15 mouse cellular contexts compared by ENCODE assay signal in genomic region chr2:13750089-13750488, GRCm38 (mm10). TPM values are rescaled to one million over a fixed set of nuclear protein-coding genes. Genes with fewer than 3 reads are reported as not detected.
A peak's percentile ranks its signal among the peaks of the same experiment; 100 is the strongest.
DNase-seq lines count a peak whose midpoint lies in the region; ATAC-seq and TF ChIP-seq lines count a peak whose summit lies in the region.
"Had no signal": no experiment of that assay in that cellular context is flagged by ENCODE, and none has a peak within 500 bp of the region (broad histone marks: within the 10 kb centered on the region; RNA-seq: fewer than 3 reads in every experiment).

No protein-coding gene starts in this region.

- H3K9ac ChIP-seq in heart, adult 2 months (ENCODE audit: low read depth, low read length), result no peak overlapping the region
- H3K9ac ChIP-seq in heart, embryonic 12.5 days, result no peak overlapping the region
- H3K9ac ChIP-seq in heart, embryonic 14.5 days (ENCODE audit: low read length), result no peak overlapping the region
- H3K9ac ChIP-seq: embryonic facial prominence, embryonic 12.5 days; liver, embryonic 13.5 days; midbrain, embryonic 15.5 days had no signal

- H3K4me1 ChIP-seq in heart, adult 2 months (ENCODE audit: control insufficient read depth, insufficient read depth, low read length), result peaks cover 3% of the 10 kb centered on the region; the same call in 1 of the 2 replicates
- no peaks in the 10 kb centered on the region for H3K4me1 ChIP-seq in heart, embryonic 12.5 days (replicated peaks)
- no peaks in the 10 kb centered on the region; the same call in none of the 2 replicates for H3K4me1 ChIP-seq in lung, adult 2 months (ENCODE audit: control insufficient read depth, insufficient read depth, low read length)
- H3K4me1 ChIP-seq in heart, embryonic 14.5 days (ENCODE audit: control insufficient read depth in 2 of 2, insufficient read depth in 2 of 2, low read length in 2 of 2), result no peaks in the 10 kb centered on the region
- no peaks in the 10 kb centered on the region for H3K4me1 ChIP-seq in forebrain, embryonic 10.5 days
- H3K4me1 ChIP-seq: embryonic facial prominence, embryonic 12.5 days; limb, embryonic 10.5 days; liver, embryonic 13.5 days; midbrain, embryonic 15.5 days had no signal

- 34% methylated on average over 1 of the region's 1 CpGs for WGBS in heart, adult 2 months
- 32% methylated on average over 1 of the region's 1 CpGs for WGBS in heart, embryonic 12.5 days
- WGBS in lung, adult 2 months, result 16% methylated on average over 1 of the region's 1 CpGs
- WGBS in heart, embryonic 14.5 days, result 48% methylated on average over 1 of the region's 1 CpGs
- 87% methylated on average over 1 of the region's 1 CpGs for WGBS in forebrain, embryonic 10.5 days

- peak overlapping the region; percentile 70 for H3K27ac ChIP-seq in heart, adult 2 months
- no peak overlapping the region for H3K27ac ChIP-seq in heart, embryonic 12.5 days (ENCODE audit: poor library complexity, severe bottlenecking)
- H3K27ac ChIP-seq in heart, embryonic 14.5 days (replicated peaks in 1 of 2; ENCODE audit: control insufficient read depth in 1 of 2, insufficient read depth in 1 of 2, low read depth in 2 of 2, low read length in 2 of 2), result peak overlapping the region; percentile 21 to 58; a peak in 3 of 4 replicates
- no peak overlapping the region for H3K27ac ChIP-seq in forebrain, embryonic 10.5 days
- no peak overlapping the region for H3K27ac ChIP-seq in left cerebral cortex, adult 2 months
- H3K27ac ChIP-seq: embryonic facial prominence, embryonic 12.5 days; hindbrain, postnatal 0 days; limb, embryonic 10.5 days; liver, embryonic 13.5 days; midbrain, embryonic 15.5 days had no signal

- H3K9me3 ChIP-seq in heart, embryonic 12.5 days (replicated peaks), result no peaks in the 10 kb centered on the region
- H3K9me3 ChIP-seq in heart, embryonic 14.5 days (ENCODE audit: control insufficient read depth, low read length), result no peaks in the 10 kb centered on the region
- no peaks in the 10 kb centered on the region for H3K9me3 ChIP-seq in forebrain, embryonic 10.5 days
- H3K9me3 ChIP-seq: embryonic facial prominence, embryonic 12.5 days; limb, embryonic 10.5 days; liver, embryonic 13.5 days; midbrain, embryonic 15.5 days had no signal

- no peaks in the 10 kb centered on the region for H3K79me2 ChIP-seq in heart, adult 2 months (replicated peaks; ENCODE audit: control insufficient read depth, insufficient read depth, low read length)

- peak in 1 of 2 experiments; percentile 22 for DNase-seq in heart, adult 2 months
- peak; percentile 37 for DNase-seq in lung, postnatal 10 days
- DNase-seq in lung, adult 2 months, result no peak
- peak; percentile 2 for DNase-seq in lung, postnatal 25 days (ENCODE audit: low spot score)
- DNase-seq in forebrain, embryonic 10.5 days (ENCODE audit: extremely low spot score, low spot score), result no peak
- no peak for DNase-seq in left cerebral cortex, adult 2 months (ENCODE audit: extremely low spot score in 1 of 2, low spot score in 2 of 2)
- DNase-seq: cerebellum, adult 11-12 months; liver, embryonic 13.5 days; right cerebral cortex, postnatal 4 days had no signal

- no peak overlapping the region for H3K4me2 ChIP-seq in heart, embryonic 12.5 days
- no peak overlapping the region for H3K4me2 ChIP-seq in heart, embryonic 14.5 days (ENCODE audit: low read length)
- H3K4me2 ChIP-seq: embryonic facial prominence, embryonic 12.5 days; liver, embryonic 13.5 days; midbrain, embryonic 15.5 days had no signal

- no peak for ATAC-seq in heart, embryonic 12.5 days (ENCODE audit: insufficient number of reproducible peaks, low FRiP score)
- ATAC-seq in heart, embryonic 14.5 days (ENCODE audit: insufficient number of reproducible peaks, insufficient read depth, low FRiP score, low read depth), result no peak; the same call in 1 of the 2 replicates
- ATAC-seq: hindbrain, postnatal 0 days; midbrain, embryonic 15.5 days had no signal

- TF ChIP-seq CTCF in heart, adult 2 months (IDR thresholded peaks at IDR 0.05), result no peak
- no peak for TF ChIP-seq CTCF in lung, adult 2 months (IDR thresholded peaks at IDR 0.05; ENCODE audit: insufficient read depth, low read length)
- TF ChIP-seq CTCF in left cerebral cortex, adult 2 months (IDR thresholded peaks at IDR 0.05), result no peak

- no peaks in the 10 kb centered on the region for H3K27me3 ChIP-seq in heart, adult 2 months (ENCODE audit: control insufficient read depth, insufficient read depth, low read length)
- no peaks in the 10 kb centered on the region for H3K27me3 ChIP-seq in heart, embryonic 12.5 days (replicated peaks)
- no peaks in the 10 kb centered on the region for H3K27me3 ChIP-seq in heart, embryonic 14.5 days (ENCODE audit: control insufficient read depth, insufficient read depth, low read length)
- no peaks in the 10 kb centered on the region for H3K27me3 ChIP-seq in forebrain, embryonic 10.5 days (ENCODE audit: poor library complexity, severe bottlenecking)
- H3K27me3 ChIP-seq: embryonic facial prominence, embryonic 12.5 days; liver, embryonic 13.5 days; midbrain, embryonic 15.5 days had no signal

- intact Hi-C loops in heart, adult 2 months (cut with DNase I), result loop anchor here (5.0 kb wide), 1 partner anchor 42 kb away; the partner anchor contains the start of gene St8sia6
- intact Hi-C loops in left cerebral cortex, adult 2 months (cut with DNase I), result no loop called here

- TF ChIP-seq EP300 in heart, adult 2 months (IDR thresholded peaks at IDR 0.05; ENCODE audit: insufficient read depth, low read depth, low read length), result 0 out of 2 replicates have a peak, but pooled peaks have one; percentile 22

- TF ChIP-seq POLR2A in heart, adult 2 months (IDR thresholded peaks at IDR 0.05; ENCODE audit: insufficient read depth, low read depth, low read length), result no peak
- no peak for TF ChIP-seq POLR2A in lung, adult 2 months (IDR thresholded peaks at IDR 0.05; ENCODE audit: borderline replicate concordance, extremely low read depth, low read depth, low read length)

- peaks cover 6% of the 10 kb centered on the region for H3K36me3 ChIP-seq in heart, adult 2 months (ENCODE audit: control insufficient read depth, insufficient read depth, low read length)
- no peaks in the 10 kb centered on the region for H3K36me3 ChIP-seq in heart, embryonic 12.5 days
- H3K36me3 ChIP-seq in heart, embryonic 14.5 days (ENCODE audit: control insufficient read depth, insufficient read depth, low read length), result no peaks in the 10 kb centered on the region
- H3K36me3 ChIP-seq in forebrain, embryonic 10.5 days (replicated peaks), result no peaks in the 10 kb centered on the region
- H3K36me3 ChIP-seq: embryonic facial prominence, embryonic 12.5 days; limb, embryonic 10.5 days; liver, embryonic 13.5 days; midbrain, embryonic 15.5 days had no signal

- H3K4me3 ChIP-seq in heart, adult 2 months, result no peak overlapping the region
- H3K4me3 ChIP-seq in heart, embryonic 12.5 days, result no peak overlapping the region
- H3K4me3 ChIP-seq in lung, adult 2 months (replicated peaks; ENCODE audit: extremely low read depth, low read depth, low read length), result no peak overlapping the region
- no peak overlapping the region for H3K4me3 ChIP-seq in heart, embryonic 14.5 days (ENCODE audit: control insufficient read depth in 1 of 2, insufficient read depth in 1 of 2, low read depth in 1 of 2, low read length in 2 of 2)
- no peak overlapping the region for H3K4me3 ChIP-seq in forebrain, embryonic 10.5 days
- no peak overlapping the region for H3K4me3 ChIP-seq in left cerebral cortex, adult 2 months
- H3K4me3 ChIP-seq: embryonic facial prominence, embryonic 12.5 days; limb, embryonic 10.5 days; liver, embryonic 13.5 days; midbrain, embryonic 15.5 days had no signal

RNA-seq across cellular contexts. Expression of gene St8sia6, which starts 43.8 kb away (rescaled TPM):
- total RNA-seq in heart, adult 2 months (2021), result 1 to 10 TPM; 1.2 to 1.7 TPM
- 0.74 and 0.91 TPM in 2 replicates for polyA plus RNA-seq in heart, adult 2 months (2012; rRNA removed)
- polyA plus RNA-seq in heart, embryonic 12.5 days (2016; fragmentation: Nextera tagmentation; extraction: Ambion mirVana), result 0.08 and 0.30 TPM in 2 replicates
- polyA plus RNA-seq in lung, adult 2 months (2012; rRNA removed), result 0.53 and 0.75 TPM in 2 replicates
- polyA plus RNA-seq in heart, embryonic 14.5 days (2014; fragmentation: Nextera tagmentation; extraction: Ambion mirVana), result 0.65 and 0.82 TPM in 2 replicates
- polyA plus RNA-seq in forebrain, embryonic 10.5 days (2016; fragmentation: Nextera tagmentation; extraction: Ambion mirVana), result 0.37 and 0.69 TPM in 2 replicates
- under 1 TPM; 0.79 to 0.84 TPM for total RNA-seq in left cerebral cortex, adult 2 months (2021)
- polyA plus RNA-seq: liver, embryonic 13.5 days had no signal

Comparison
In these comparisons a context has a peak if more than half of its experiments do, and no peak if none do; other contexts are left out.
1. DNase-seq: peak in lung, postnatal 10 days (single experiment) and lung, postnatal 25 days (single experiment); none in lung, adult 2 months (single experiment), forebrain, embryonic 10.5 days (single experiment) and left cerebral cortex, adult 2 months (0 of 2).
2. H3K27ac ChIP-seq: peak in heart, adult 2 months (single experiment) and heart, embryonic 14.5 days (2 of 2); none in heart, embryonic 12.5 days (single experiment), forebrain, embryonic 10.5 days (single experiment) and left cerebral cortex, adult 2 months (single experiment).